Mouse (Mus musculus): Measurements from ENCODE around the gene Mcpt8.
"Not testable (repeated sequence)": the region's sequence is repeated elsewhere in the genome, so short reads cannot be mapped to it uniquely, and the experiment has no call there.

DNA sequence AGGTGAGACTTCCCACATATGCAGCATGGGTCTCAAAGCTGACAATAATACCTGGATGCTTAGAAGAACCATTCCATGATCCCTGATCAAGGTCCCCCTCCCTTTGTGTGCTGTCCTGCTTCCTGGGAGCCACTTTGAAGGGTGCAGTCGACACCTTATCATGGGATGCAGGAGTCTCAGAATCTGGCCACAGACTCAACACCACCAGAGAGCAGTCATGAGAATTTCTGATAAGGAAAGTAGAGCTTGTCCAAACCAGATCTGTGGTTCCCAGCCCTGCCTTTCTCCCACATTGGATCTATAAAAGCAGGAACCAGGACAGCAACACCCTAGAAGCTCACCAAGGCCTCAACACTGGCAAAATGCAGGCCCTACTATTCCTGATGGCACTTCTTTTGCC lies 43.3 kb downstream of the Mcpt8 start, which contains the start of gene Mcpt2:
- not testable (repeated sequence) for TF ChIP-seq CTCF (IDR thresholded peaks at IDR 0.05; ENCODE audit: low read depth)
- peak; percentile 84 for TF ChIP-seq EP300 (IDR thresholded peaks at IDR 0.05; ENCODE audit: low read depth)
